Mouse (Mus musculus) stomach, adult 2 months (tissue): Measurements from ENCODE around the gene Olfr1140. TPM values are rescaled to one million over a fixed set of nuclear protein-coding genes. Genes with fewer than 3 reads are reported as not detected.

Source experiments
- polyA plus RNA-seq: library from polyadenylated mRNA; depleted of rRNA; stranded (reverse); fragments of >200 nt; gene quantifications from 2 replicates; pipeline ENCODE4 v1.2.3, GENCODE M21; 2012; rRNA removed

The Olfr1140 gene
- not detected in 2 replicates for polyA plus RNA-seq

GRCm38 (mm10) chr2:87743452-87743851, at the start of gene Olfr1140:
TSS of gene Olfr1140 (plus strand) at chr2:87743752.

GRCm38 (mm10) chr2:87693847-87694246, 49.7 kb upstream of the Olfr1140 start, which contains the start of gene Olfr1136:
TSS of gene Olfr1136 (minus strand) at chr2:87693947.

GRCm38 (mm10) chr2:87713079-87713478, 30.5 kb upstream of the Olfr1140 start, which contains the start of gene Olfr1137:
TSS of gene Olfr1137 (minus strand) at chr2:87713179.

DNA sequence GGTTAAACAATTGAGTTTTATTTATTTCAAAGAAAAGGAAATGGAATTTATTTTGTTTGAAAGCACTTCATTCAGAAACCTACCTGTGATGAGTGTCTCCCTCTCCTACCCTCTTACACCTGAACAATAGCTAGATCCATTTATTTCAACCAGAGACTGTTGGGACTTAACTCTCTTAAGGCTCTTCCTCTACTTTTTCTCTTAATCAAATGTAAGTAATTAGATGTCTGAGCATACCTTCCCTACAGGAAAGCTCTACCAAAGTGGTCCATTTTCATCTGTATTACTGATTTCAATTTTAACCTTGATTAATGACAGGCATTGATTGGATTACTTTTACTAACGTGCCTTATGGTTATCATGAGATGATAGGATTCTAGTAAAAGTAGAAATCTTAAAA, 3.7 kb upstream of the Olfr1140 start, which contains the start of gene Olfr1138:
Gene Olfr1138 (minus strand): TSS at position 101 of the 400 bp plus-strand sequence.

DNA sequence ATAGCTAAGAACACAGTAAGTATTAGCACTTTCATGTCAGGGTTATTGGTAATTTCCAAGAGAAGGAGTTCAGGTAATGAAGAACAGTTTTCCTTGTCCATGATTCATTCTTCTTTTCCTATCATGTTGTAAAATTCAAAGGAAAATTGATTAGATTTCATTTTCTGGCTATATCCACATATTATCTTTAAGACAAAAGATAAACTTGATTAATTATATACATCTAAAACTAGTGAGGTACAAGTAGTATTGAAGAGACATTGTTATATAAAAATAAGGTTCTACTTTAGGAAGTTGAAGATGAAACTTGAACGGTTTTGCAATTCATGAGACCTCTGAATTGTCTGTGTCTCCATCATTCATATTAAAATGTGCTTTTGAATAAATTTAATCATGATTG, 10.3 kb downstream of the Olfr1140 start, which contains the start of gene Olfr1141:
Gene Olfr1141 (minus strand): TSS at position 101 of the 400 bp plus-strand sequence.

DNA sequence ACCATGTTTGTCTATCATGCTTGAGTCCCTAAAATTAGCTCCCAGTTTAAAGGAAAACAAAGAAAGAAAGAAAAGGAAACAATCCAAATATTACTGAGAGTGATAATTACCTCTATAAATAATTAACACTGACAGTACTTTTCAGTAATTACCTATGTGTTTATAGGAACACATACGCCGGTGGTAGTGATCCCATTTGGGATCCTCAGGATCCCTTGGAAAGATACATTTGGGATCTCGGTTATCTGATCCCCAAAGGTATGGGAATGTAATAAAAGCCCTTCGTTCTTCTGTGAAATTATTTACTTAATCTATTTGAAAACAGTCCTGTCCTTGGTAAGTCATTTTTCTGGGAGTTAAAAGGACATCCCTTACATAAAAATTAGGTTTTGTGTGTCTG, 35.6 kb downstream of the Olfr1140 start, which contains the start of gene Olfr152:
Gene Olfr152 (plus strand): TSS at position 301 of the 400 bp plus-strand sequence.

Other genes with a start within 250 kb of the Olfr1140 start
- gene Pramel7, start 246.7 kb upstream of the Olfr1140 start, polyA plus RNA-seq = not detected in 2 replicates
- not detected in 2 replicates for gene Pramel6, start 237.2 kb upstream of the Olfr1140 start, polyA plus RNA-seq
- gene Olfr153, start 212.0 kb upstream of the Olfr1140 start, polyA plus RNA-seq = not detected in 2 replicates
- gene Olfr1128, start 198.2 kb upstream of the Olfr1140 start, polyA plus RNA-seq = not detected in 2 replicates
- not detected in 2 replicates for gene Olfr1129, start 169.8 kb upstream of the Olfr1140 start, polyA plus RNA-seq
- not detected in 2 replicates for gene Olfr1130, start 137.5 kb upstream of the Olfr1140 start, polyA plus RNA-seq
- not detected in 2 replicates for gene Olfr1131, start 116.6 kb upstream of the Olfr1140 start, polyA plus RNA-seq
- not detected in 2 replicates for gene Olfr1132, start 106.2 kb upstream of the Olfr1140 start, polyA plus RNA-seq
- not detected in 2 replicates for gene Olfr1133, start 96.4 kb upstream of the Olfr1140 start, polyA plus RNA-seq
- gene Olfr1134, start 85.3 kb upstream of the Olfr1140 start, polyA plus RNA-seq = not detected in 2 replicates
- gene Olfr1135, start 70.1 kb upstream of the Olfr1140 start, polyA plus RNA-seq = not detected in 2 replicates
- not detected in 2 replicates for gene Olfr1136, start 49.8 kb upstream of the Olfr1140 start, polyA plus RNA-seq
- gene Olfr1137, start 30.6 kb upstream of the Olfr1140 start, polyA plus RNA-seq = not detected in 2 replicates
- gene Olfr1138, start 3.8 kb upstream of the Olfr1140 start, polyA plus RNA-seq = not detected in 2 replicates
- gene Olfr1141, start 10.2 kb downstream of the Olfr1140 start, polyA plus RNA-seq = not detected in 2 replicates
- gene Olfr152, start 35.7 kb downstream of the Olfr1140 start, polyA plus RNA-seq = not detected in 2 replicates
- gene Olfr1143, start 56.8 kb downstream of the Olfr1140 start, polyA plus RNA-seq = not detected in 2 replicates
- not detected in 2 replicates for gene Olfr1145, start 66.1 kb downstream of the Olfr1140 start, polyA plus RNA-seq
- gene Olfr1148, start 86.8 kb downstream of the Olfr1140 start, polyA plus RNA-seq = not detected in 2 replicates
- not detected in 2 replicates for gene Olfr1150-ps1, start 100.2 kb downstream of the Olfr1140 start, polyA plus RNA-seq
- not detected in 2 replicates for gene Olfr1151, start 112.1 kb downstream of the Olfr1140 start, polyA plus RNA-seq
- gene Olfr1152, start 122.7 kb downstream of the Olfr1140 start, polyA plus RNA-seq = not detected in 2 replicates
- gene Olfr1153, start 151.2 kb downstream of the Olfr1140 start, polyA plus RNA-seq = not detected in 2 replicates
- gene Olfr1154, start 161.4 kb downstream of the Olfr1140 start, polyA plus RNA-seq = not detected in 2 replicates
- gene Olfr1155, start 201.4 kb downstream of the Olfr1140 start, polyA plus RNA-seq = not detected in 2 replicates
- gene Olfr1156, start 209.3 kb downstream of the Olfr1140 start, polyA plus RNA-seq = not detected in 2 replicates
- gene Olfr1157, start 224.5 kb downstream of the Olfr1140 start, polyA plus RNA-seq = not detected in 2 replicates
- gene Olfr74, start 230.9 kb downstream of the Olfr1140 start, polyA plus RNA-seq = not detected in 2 replicates
- not detected in 2 replicates for gene Olfr1158, start 246.4 kb downstream of the Olfr1140 start, polyA plus RNA-seq